Mouse (Mus musculus): ENCODE results near the gene Ccnk. TPM values are rescaled to one million over a fixed set of nuclear protein-coding genes. Genes with fewer than 3 reads are reported as not detected.

Gene Ccnk
- polyA plus RNA-seq, 1 experiment from 2014 or later = 3.7 TPM

GRCm38 (mm10) chr12:108168909-108169308 lies 10.5 kb upstream of the Ccnk start:
- Histone ChIP-seq H3K4me2 (replicated peaks) (no peak overlapping the region), H3K4me3 (no peak overlapping the region), H3K27me3 (no peaks in the 10 kb centered on the region), H3K9me3 (no peaks in the 10 kb centered on the region), H3K36me3 (peaks cover 3% of the 10 kb centered on the region; the same call in 1 of the 2 replicates), H3K9ac (replicated peaks) (no peak overlapping the region), H3K4me1 (peaks cover 8% of the 10 kb centered on the region), H3K27ac (replicated peaks) (no peak overlapping the region)
- WGBS = 65% methylated on average over 3 of the region's 3 CpGs
- no peak for ATAC-seq (replicated peaks)

GRCm38 (mm10) chr12:108170467-108170866 lies 8.9 kb upstream of the Ccnk start:
- ATAC-seq (replicated peaks) = no peak
- Histone ChIP-seq H3K4me2 (replicated peaks) (no peak overlapping the region), H3K36me3 (no peaks in the 10 kb centered on the region), H3K27ac (replicated peaks) (no peak overlapping the region), H3K27me3 (no peaks in the 10 kb centered on the region), H3K9me3 (no peaks in the 10 kb centered on the region), H3K4me3 (no peak overlapping the region), H3K4me1 (peaks cover 8% of the 10 kb centered on the region), H3K9ac (replicated peaks) (no peak overlapping the region)
- WGBS = 92% methylated on average over 3 of the region's 3 CpGs

- Histone ChIP-seq H3K4me1 (peaks cover 11% of the 10 kb centered on the region), H3K27me3 (no peaks in the 10 kb centered on the region), H3K9me3 (no peaks in the 10 kb centered on the region), H3K9ac (replicated peaks) (no peak overlapping the region), H3K27ac (replicated peaks) (no peak overlapping the region), H3K36me3 (no peaks in the 10 kb centered on the region), H3K4me3 (no peak overlapping the region), H3K4me2 (replicated peaks) (no peak overlapping the region)
- ATAC-seq (replicated peaks) = no peak
These were observed 8.0 kb upstream of the Ccnk start for GRCm38 (mm10) chr12:108171336-108171735.

GRCm38 (mm10) chr12:108172639-108173038 lies 6.7 kb upstream of the Ccnk start:
- Histone ChIP-seq H3K4me3 (no peak overlapping the region), H3K27ac (replicated peaks) (no peak overlapping the region), H3K4me1 (peaks cover 24% of the 10 kb centered on the region), H3K9ac (replicated peaks) (no peak overlapping the region), H3K9me3 (no peaks in the 10 kb centered on the region), H3K4me2 (replicated peaks) (no peak overlapping the region), H3K27me3 (no peaks in the 10 kb centered on the region), H3K36me3 (no peaks in the 10 kb centered on the region)
- ATAC-seq (replicated peaks) = no peak
- 68% methylated on average over 4 of the region's 4 CpGs for WGBS

GRCm38 (mm10) chr12:108174606-108175505 lies 4.5 kb upstream of the Ccnk start:
- WGBS = 80% methylated on average over 8 of the region's 8 CpGs
- Histone ChIP-seq H3K4me1 (peaks cover 31% of the 10 kb centered on the region), H3K9ac (replicated peaks) (no peak overlapping the region), H3K4me2 (replicated peaks) (no peak overlapping the region), H3K9me3 (no peaks in the 10 kb centered on the region), H3K4me3 (no peak overlapping the region), H3K36me3 (no peaks in the 10 kb centered on the region), H3K27ac (replicated peaks) (no peak overlapping the region), H3K27me3 (no peaks in the 10 kb centered on the region)
- ATAC-seq (replicated peaks) = no peak

- H3K36me3 ChIP-seq = peaks cover 2% of the 10 kb centered on the region; the same call in 1 of the 2 replicates
- no peak overlapping the region for H3K27ac ChIP-seq (replicated peaks)
- WGBS = 77% methylated on average over 3 of the region's 3 CpGs
- peaks cover 42% of the 10 kb centered on the region for H3K4me1 ChIP-seq
- ATAC-seq (replicated peaks) = no peak
- H3K27me3 ChIP-seq = no peaks in the 10 kb centered on the region
- no peak overlapping the region for H3K9ac ChIP-seq (replicated peaks)
- H3K4me3 ChIP-seq = no peak overlapping the region
- no peak overlapping the region for H3K4me2 ChIP-seq (replicated peaks)
- no peaks in the 10 kb centered on the region for H3K9me3 ChIP-seq
These were observed 3.0 kb upstream of the Ccnk start for GRCm38 (mm10) chr12:108176366-108176765.

GRCm38 (mm10) chr12:108178331-108179245 lies 791 bp upstream of the Ccnk start:
- under 1% methylated on average over 89 of the region's 103 CpGs for WGBS
- ATAC-seq (replicated peaks) = peak; percentile 70
- Histone ChIP-seq H3K4me1 (peaks cover 39% of the 10 kb centered on the region), H3K27me3 (no peaks in the 10 kb centered on the region), H3K4me3 (peak overlapping the region; percentile 94), H3K36me3 (peaks cover 11% of the 10 kb centered on the region), H3K4me2 (replicated peaks) (peak overlapping the region; percentile 81), H3K27ac (replicated peaks) (peak overlapping the region; percentile 79), H3K9me3 (no peaks in the 10 kb centered on the region), H3K9ac (replicated peaks) (peak overlapping the region; percentile 88)

GRCm38 (mm10) chr12:108179246-108179320 lies 296 bp upstream of the Ccnk start, which contains the start of gene Setd3:
Gene Setd3, minus strand, starts transcription at chr12:108179314.
- WGBS = 0% methylated on average over 9 of the region's 9 CpGs
- Histone ChIP-seq H3K4me1 (peaks cover 39% of the 10 kb centered on the region), H3K9me3 (no peaks in the 10 kb centered on the region), H3K27me3 (no peaks in the 10 kb centered on the region), H3K36me3 (peaks cover 15% of the 10 kb centered on the region), H3K4me3 (peak within 1 kb of the TSS; percentile 94), H3K27ac (replicated peaks) (peak within 1 kb of the TSS; percentile 84), H3K4me2 (replicated peaks) (peak within 1 kb of the TSS; percentile 91), H3K9ac (replicated peaks) (peak within 1 kb of the TSS; percentile 88)
- no peak for ATAC-seq (replicated peaks)

- ATAC-seq (replicated peaks) = no peak
- Histone ChIP-seq H3K9ac (replicated peaks) (no peak overlapping the region), H3K27me3 (no peaks in the 10 kb centered on the region), H3K4me2 (replicated peaks) (no peak overlapping the region), H3K27ac (replicated peaks) (no peak overlapping the region), H3K4me1 (peaks cover 41% of the 10 kb centered on the region), H3K9me3 (no peaks in the 10 kb centered on the region), H3K4me3 (no peak overlapping the region), H3K36me3 (peaks cover 25% of the 10 kb centered on the region)
- WGBS = 95% methylated on average over 6 of the region's 6 CpGs
These were observed 2.3 kb downstream of the Ccnk start for GRCm38 (mm10) chr12:108181716-108182115.

GRCm38 (mm10) chr12:108187541-108188091 lies 8.2 kb downstream of the Ccnk start:
- no peak overlapping the region for H3K4me2 ChIP-seq (replicated peaks)
- no peaks in the 10 kb centered on the region for H3K9me3 ChIP-seq
- peaks cover 7% of the 10 kb centered on the region for H3K4me1 ChIP-seq
- H3K27ac ChIP-seq (replicated peaks) = no peak overlapping the region
- H3K4me3 ChIP-seq = no peak overlapping the region
- H3K9ac ChIP-seq (replicated peaks) = no peak overlapping the region
- no peaks in the 10 kb centered on the region for H3K27me3 ChIP-seq
- peaks cover 69% of the 10 kb centered on the region for H3K36me3 ChIP-seq
- ATAC-seq (replicated peaks) = no peak
- 90% methylated on average over 6 of the region's 6 CpGs for WGBS

- no peaks in the 10 kb centered on the region for H3K27me3 ChIP-seq
- peaks cover 94% of the 10 kb centered on the region for H3K36me3 ChIP-seq
- ATAC-seq (replicated peaks) = no peak
- no peaks in the 10 kb centered on the region for H3K9me3 ChIP-seq
- no peaks in the 10 kb centered on the region for H3K4me1 ChIP-seq
- WGBS = 92% methylated on average over 5 of the region's 5 CpGs
- no peak overlapping the region for H3K27ac ChIP-seq (replicated peaks)
- no peak overlapping the region for H3K9ac ChIP-seq (replicated peaks)
- H3K4me3 ChIP-seq = no peak overlapping the region
- H3K4me2 ChIP-seq (replicated peaks) = no peak overlapping the region
These were observed 14.5 kb downstream of the Ccnk start for GRCm38 (mm10) chr12:108193878-108194277.

- Histone ChIP-seq H3K4me1 (no peaks in the 10 kb centered on the region), H3K36me3 (peaks cover 96% of the 10 kb centered on the region), H3K27ac (replicated peaks) (no peak overlapping the region), H3K9ac (replicated peaks) (no peak overlapping the region), H3K4me2 (replicated peaks) (no peak overlapping the region), H3K27me3 (no peaks in the 10 kb centered on the region), H3K4me3 (no peak overlapping the region), H3K9me3 (no peaks in the 10 kb centered on the region)
- 96% methylated on average over 11 of the region's 11 CpGs for WGBS
- ATAC-seq (replicated peaks) = no peak
These were observed 16.4 kb downstream of the Ccnk start for GRCm38 (mm10) chr12:108195761-108196160.
